Mouse (Mus musculus) CH12.LX (cell line): ENCODE results near the gene Sema3a. TPM values are rescaled to one million over a fixed set of nuclear protein-coding genes. Genes with fewer than 3 reads are reported as not detected.

Source experiments
- DNase-seq: peaks from one replicate; pipeline ENCODE4 v3.0.0-alpha.2; 2013; ENCODE audit errors: extremely low read depth
- H3K27ac ChIP-seq: 2 replicates; pipeline ENCODE4 v1.5.1; 2012; ENCODE audit warnings: low read depth, mild to moderate bottlenecking, control low read depth, moderate library complexity; ENCODE audit not compliant: insufficient read depth
- H3K27me3 ChIP-seq: replicated peaks from 2 replicates; pipeline ENCODE3; 2012; ENCODE audit warnings: inconsistent platforms
- H3K36me3 ChIP-seq, 2 experiments: replicated peaks in 1 of 2; 2 replicates each; pipeline versions ENCODE3 to v1.6.1; 2012; ENCODE audit warnings: inconsistent platforms in 1 of 2, low read length in 1 of 2, mild to moderate bottlenecking in 1 of 2, mixed read lengths in 1 of 2, moderate library complexity in 1 of 2; ENCODE audit not compliant: control insufficient read depth in 1 of 2, insufficient read depth in 1 of 2
- H3K4me1 ChIP-seq, 2 experiments: 2 replicates each; pipeline ENCODE4 v1.6.1; 2012; ENCODE audit warnings: inconsistent platforms in 1 of 2, moderate library complexity in 1 of 2; ENCODE audit not compliant: insufficient read depth in 2 of 2, control insufficient read depth in 1 of 2
- H3K4me2 ChIP-seq: 2 replicates; pipeline ENCODE4 v1.6.1; 2012; ENCODE audit warnings: low read depth, mild to moderate bottlenecking, control low read depth; ENCODE audit not compliant: poor library complexity, insufficient read depth, severe bottlenecking
- H3K4me3 ChIP-seq, 3 experiments: fragments of 150-350 bp in 1 of 3; sonication (generic) in 1 of 3; replicated peaks in 1 of 3; 2 replicates each; pipeline versions ENCODE3 to v1.5.1; 2011 to 2012; ENCODE audit warnings: low read depth in 2 of 3, low read length in 2 of 3, mild to moderate bottlenecking in 2 of 3, moderate library complexity in 2 of 3, control low read depth in 1 of 3, improper control_type of control experiment in 1 of 3, inconsistent platforms in 1 of 3, mixed read lengths in 1 of 3; ENCODE audit not compliant: poor library complexity in 1 of 3
- H3K79me2 ChIP-seq: replicated peaks from 2 replicates; pipeline ENCODE4 v1.6.1; 2012; ENCODE audit warnings: mild to moderate bottlenecking, moderate library complexity; ENCODE audit not compliant: control insufficient read depth, poor library complexity, insufficient read depth, severe bottlenecking; ENCODE audit errors: extremely low read depth
- H3K9ac ChIP-seq: 2 replicates; pipeline ENCODE4 v1.6.1; 2012; ENCODE audit warnings: low read depth, mild to moderate bottlenecking, control low read depth, moderate library complexity; ENCODE audit not compliant: insufficient read depth
- H3K9me3 ChIP-seq: replicated peaks from 2 replicates; pipeline ENCODE3; 2012; ENCODE audit warnings: low read length, inconsistent platforms, mixed read lengths
- BHLHE40 ChIP-seq: IDR thresholded peaks from 2 replicates; pipeline ENCODE4 v1.6.1; 2011; ENCODE audit warnings: mild to moderate bottlenecking, low read depth, low read length, improper control_type of control experiment
- CHD1 ChIP-seq: IDR thresholded peaks from 2 replicates; pipeline ENCODE4 v1.6.1; 2012; ENCODE audit warnings: low read depth, low read length, improper control_type of control experiment, inconsistent platforms
- CHD2 ChIP-seq: IDR thresholded peaks from 2 replicates; pipeline ENCODE4 v1.6.1; 2011; ENCODE audit warnings: low read length, improper control_type of control experiment
- CTCF ChIP-seq, 2 experiments: IDR thresholded peaks in 1 of 2; conservative IDR thresholded peaks in 1 of 2; 2 replicates each; pipeline ENCODE4 v1.5.1; 2011 to 2012; ENCODE audit warnings: low read depth in 2 of 2, low read length in 2 of 2, improper control_type of control experiment in 1 of 2, inconsistent platforms in 1 of 2, mild to moderate bottlenecking in 1 of 2, moderate library complexity in 1 of 2
- ELF1 ChIP-seq: IDR thresholded peaks from 2 replicates; pipeline ENCODE4 v1.6.1; 2014; ENCODE audit warnings: low read depth, mild to moderate bottlenecking, inconsistent platforms, low read length, improper control_type of control experiment
- EP300 ChIP-seq: IDR thresholded peaks from 2 replicates; pipeline ENCODE4 v1.6.1; 2011; ENCODE audit warnings: low read length, improper control_type of control experiment
- ETS1 ChIP-seq: conservative IDR thresholded peaks from 2 replicates; pipeline ENCODE4 v1.6.1; 2012; ENCODE audit warnings: low read depth, mild to moderate bottlenecking, inconsistent platforms, low read length, improper control_type of control experiment, moderate library complexity
- HCFC1 ChIP-seq: IDR thresholded peaks from 2 replicates; pipeline ENCODE4 v1.6.1; 2012; ENCODE audit warnings: low read depth, mild to moderate bottlenecking, inconsistent platforms, low read length, improper control_type of control experiment
- KAT2A ChIP-seq: IDR thresholded peaks from 2 replicates; pipeline ENCODE4 v1.6.1; 2012; ENCODE audit warnings: low read length, improper control_type of control experiment, inconsistent platforms; ENCODE audit not compliant: insufficient replicate concordance
- MAFK ChIP-seq: IDR thresholded peaks from 2 replicates; pipeline ENCODE4 v1.6.1; 2011; ENCODE audit warnings: low read length, improper control_type of control experiment; ENCODE audit not compliant: insufficient replicate concordance
- MAZ ChIP-seq: IDR thresholded peaks from 2 replicates; pipeline ENCODE4 v1.6.1; 2012; ENCODE audit warnings: low read depth, mild to moderate bottlenecking, inconsistent platforms, low read length, improper control_type of control experiment, moderate library complexity
- MEF2A ChIP-seq: IDR thresholded peaks from 2 replicates; pipeline ENCODE4 v1.6.1; 2014; ENCODE audit warnings: low read depth, mild to moderate bottlenecking, inconsistent platforms, low read length, improper control_type of control experiment, borderline replicate concordance
- MYC ChIP-seq: IDR thresholded peaks from 2 replicates; pipeline ENCODE4 v1.6.1; 2011; ENCODE audit warnings: low read depth, mild to moderate bottlenecking, improper control_type of control experiment, low read length
- NELFE ChIP-seq: IDR thresholded peaks from 2 replicates; pipeline ENCODE4 v1.6.1; 2011; ENCODE audit warnings: low read depth, low read length, improper control_type of control experiment
- NRF1 ChIP-seq: IDR thresholded peaks from 2 replicates; pipeline ENCODE4 v1.6.1; 2014; ENCODE audit warnings: low read depth, mild to moderate bottlenecking, inconsistent platforms, low read length, improper control_type of control experiment, moderate library complexity
- PAX5 ChIP-seq: IDR thresholded peaks from 2 replicates; pipeline ENCODE4 v1.6.1; 2012; ENCODE audit warnings: low read length, inconsistent platforms, mixed read lengths
- POLR2A ChIP-seq: IDR thresholded peaks from 2 replicates; pipeline ENCODE4 v1.6.1; 2011; ENCODE audit warnings: low read depth, mild to moderate bottlenecking, improper control_type of control experiment, low read length
- RAD21 ChIP-seq: IDR thresholded peaks from 2 replicates; pipeline ENCODE4 v1.6.1; 2011; ENCODE audit warnings: low read depth, mild to moderate bottlenecking, low read length, improper control_type of control experiment, moderate library complexity
- SIN3A ChIP-seq: IDR thresholded peaks from 2 replicates; pipeline ENCODE4 v1.6.1; 2012; ENCODE audit warnings: low read length, improper control_type of control experiment, inconsistent platforms
- SMC3 ChIP-seq: IDR thresholded peaks from 2 replicates; pipeline ENCODE4 v1.6.1; 2011; ENCODE audit warnings: low read depth, low read length, improper control_type of control experiment
- TBP ChIP-seq: conservative IDR thresholded peaks from 2 replicates; pipeline ENCODE4 v1.6.1; 2011; ENCODE audit warnings: low read depth, low read length, improper control_type of control experiment
- TCF12 ChIP-seq: IDR thresholded peaks from 2 replicates; pipeline ENCODE4 v1.6.1; 2014; ENCODE audit warnings: low read depth, mild to moderate bottlenecking, inconsistent platforms, low read length, improper control_type of control experiment
- UBTF ChIP-seq: IDR thresholded peaks from 2 replicates; pipeline ENCODE4 v1.6.1; 2012; ENCODE audit warnings: low read depth, mild to moderate bottlenecking, inconsistent platforms, low read length, improper control_type of control experiment, moderate library complexity
- USF1 ChIP-seq: IDR thresholded peaks from 2 replicates; pipeline ENCODE4 v1.6.1; 2014; ENCODE audit warnings: low read depth, mild to moderate bottlenecking, inconsistent platforms, low read length, improper control_type of control experiment
- USF2 ChIP-seq: conservative IDR thresholded peaks from 2 replicates; pipeline ENCODE4 v1.6.1; 2011; ENCODE audit warnings: low read depth, low read length, improper control_type of control experiment
- ZC3H11A ChIP-seq: IDR thresholded peaks from 2 replicates; pipeline ENCODE4 v1.6.1; 2012; ENCODE audit warnings: low read depth, mild to moderate bottlenecking, inconsistent platforms, low read length, improper control_type of control experiment
- ZNF384 ChIP-seq: IDR thresholded peaks from 2 replicates; pipeline ENCODE4 v1.6.1; 2012; ENCODE audit warnings: low read depth, low read length, improper control_type of control experiment, inconsistent platforms
- dilution Hi-C: fragments of 300-500 bp; cut with MboI; formaldehyde crosslinking; loops from 2 replicates; pipeline ENCODE4 v1.14.3; 2020; ENCODE audit warnings: low sequenced_read_pairs; ENCODE audit not compliant: extremely low pct_unique_long_range_greater_than_20kb, extremely low pct_ligation_motif_present
- in situ Hi-C: fragments of 300-500 bp; cut with MboI; formaldehyde crosslinking; loops from 3 replicates; pipeline ENCODE4 v1.14.3; 2019; ENCODE audit warnings: low sequenced_read_pairs, low pct_ligation_motif_present, low pct_unique_long_range_greater_than_20kb, mixed read lengths
- polyA plus RNA-seq: library from polyadenylated mRNA; unstranded; fragments of >175 nt; gene quantifications from 2 replicates; pipeline ENCODE4 v1.2.1, GENCODE M21; 2012; ENCODE audit warnings: low read depth; ENCODE audit not compliant: insufficient read length
- total RNA-seq, 2 experiments: library from RNA; depleted of rRNA; stranded (reverse); fragments of 300-350 nt in 1 of 2; fragments of >200 nt in 1 of 2; gene quantifications; 2 replicates each; pipeline ENCODE4 v1.2.3; 2012 to 2014

Sema3a gene
- total and polyA plus RNA-seq, 3 experiments: not detected

- dilution Hi-C loops (no loop called here), in situ Hi-C loops (no loop called here)
- Histone ChIP-seq H3K4me3 (no peak overlapping the region), H3K27ac (no peak overlapping the region), H3K27me3 (no peaks in the 10 kb centered on the region), H3K79me2 (no peaks in the 10 kb centered on the region), H3K4me2 (no peak overlapping the region), H3K4me1 (no peaks in the 10 kb centered on the region), H3K9me3 (peaks cover 9% of the 10 kb centered on the region), H3K36me3 (no peaks in the 10 kb centered on the region), H3K9ac (no peak overlapping the region)
- no peak for TF ChIP-seq NRF1
- no peak for TF ChIP-seq CTCF (conservative IDR thresholded peaks at IDR 0.05 in 1 of 2, IDR thresholded peaks at IDR 0.05 in 1 of 2; ENCODE audit: low read depth in 2 of 2, low read length in 2 of 2)
- TF ChIP-seq POLR2A: no peak
- TF ChIP-seq MAFK: no peak
- TF ChIP-seq SIN3A: no peak
- TF ChIP-seq ELF1: no peak
- no peak for TF ChIP-seq PAX5
- TF ChIP-seq BHLHE40: no peak
- TF ChIP-seq CHD2: no peak
- no peak for TF ChIP-seq SMC3
- TF ChIP-seq HCFC1: no peak
- TF ChIP-seq ZNF384: no peak
- no peak for TF ChIP-seq MYC
- TF ChIP-seq EP300: no peak
- no peak for TF ChIP-seq MEF2A
- TF ChIP-seq ETS1: no peak
- no peak for TF ChIP-seq UBTF
- no peak for TF ChIP-seq USF2
- no peak for TF ChIP-seq USF1
- no peak for TF ChIP-seq CHD1
- no peak for DNase-seq
Measured at GRCm38 (mm10) chr5:13090431-13090830, 34.8 kb upstream of the Sema3a start.

- in situ Hi-C loops: no loop called here
Measured at GRCm38 (mm10) chr5:13109522-13109921, 15.7 kb upstream of the Sema3a start.

More at GRCm38 (mm10) chr5:13109522-13109921, 15.7 kb upstream of the Sema3a start:
- no peaks in the 10 kb centered on the region for H3K79me2 ChIP-seq
- H3K9me3 ChIP-seq: peaks cover 27% of the 10 kb centered on the region
- H3K27me3 ChIP-seq: no peaks in the 10 kb centered on the region
- H3K4me1 ChIP-seq: no peaks in the 10 kb centered on the region
- DNase-seq: no peak
- no peak overlapping the region for H3K4me2 ChIP-seq
- H3K36me3 ChIP-seq: no peaks in the 10 kb centered on the region
- H3K9ac ChIP-seq: no peak overlapping the region
- TF ChIP-seq TCF12 (no peak), USF2 (no peak), KAT2A (no peak), ZC3H11A (no peak), CHD1 (no peak), PAX5 (no peak), MAZ (no peak), NRF1 (no peak), ELF1 (no peak), MEF2A (no peak), RAD21 (no peak), SMC3 (no peak), NELFE (no peak), TBP (no peak)
- H3K27ac ChIP-seq: no peak overlapping the region
- H3K4me3 ChIP-seq: no peak overlapping the region
- dilution Hi-C loops: no loop called here
